Mouse (Mus musculus): ENCODE measurements around the gene Smpd3. TPM values are rescaled to one million over a fixed set of nuclear protein-coding genes. Genes with fewer than 3 reads are reported as not detected.

Gene Smpd3
- polyA plus RNA-seq, 1 experiment = 31.9 TPM

DNA sequence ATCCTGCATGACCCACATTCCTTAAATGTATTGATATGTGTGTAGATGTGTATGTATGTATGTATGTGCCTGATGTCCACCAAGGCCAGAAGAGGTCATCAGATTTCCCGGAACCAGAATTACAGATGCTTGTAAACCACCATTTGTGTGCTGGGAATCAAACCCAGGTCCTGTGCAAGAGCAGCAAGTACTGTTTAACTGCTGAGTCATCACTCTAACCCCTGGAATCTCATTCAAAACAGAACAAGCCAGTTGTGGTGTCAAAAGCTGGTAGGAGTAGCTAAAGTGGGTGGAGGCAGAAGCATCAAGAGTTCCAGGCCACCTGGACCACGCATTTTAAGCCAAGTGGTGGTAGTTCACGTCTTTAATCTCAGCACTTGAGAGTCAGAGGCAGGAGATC, 123.8 kb downstream of the Smpd3 start:
- H3K4me3 ChIP-seq (ENCODE audit: insufficient read depth, low read length) = no peak overlapping the region
- TF ChIP-seq POLR2A (IDR thresholded peaks at IDR 0.05; ENCODE audit: extremely low read depth, insufficient read depth, low read length) = no peak
- no peak for TF ChIP-seq CTCF (IDR thresholded peaks at IDR 0.05; ENCODE audit: extremely low read depth, insufficient read depth, low read length)
- no peak overlapping the region for H3K27ac ChIP-seq (ENCODE audit: insufficient read depth, low read length)
- H3K4me1 ChIP-seq (ENCODE audit: control insufficient read depth, insufficient read depth, low read length) = peaks cover 2% of the 10 kb centered on the region; the same call in 1 of the 2 replicates

DNA sequence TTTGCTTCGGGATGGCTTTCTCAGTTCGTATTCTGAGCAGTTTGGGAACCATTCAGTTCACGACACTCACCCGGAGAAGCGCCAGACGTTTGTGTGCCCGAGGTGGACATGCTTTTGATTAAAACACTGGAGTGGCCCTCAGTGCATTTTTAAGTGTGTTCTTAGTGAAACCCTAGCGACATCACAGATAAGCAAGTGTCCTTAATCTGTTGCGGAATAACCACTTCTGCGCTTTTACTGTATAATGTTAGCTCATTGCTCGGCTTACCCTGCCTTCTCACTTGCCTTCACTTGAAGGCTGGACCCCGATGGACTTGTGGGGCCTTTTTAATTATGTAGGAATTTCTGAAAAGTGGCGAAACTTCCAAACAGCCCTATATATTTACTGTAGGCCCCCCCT, 126.4 kb downstream of the Smpd3 start:
- H3K27ac ChIP-seq (ENCODE audit: insufficient read depth, low read length) = no peak overlapping the region
- H3K4me1 ChIP-seq (ENCODE audit: control insufficient read depth, insufficient read depth, low read length) = peaks cover 2% of the 10 kb centered on the region; the same call in 1 of the 2 replicates
- TF ChIP-seq CTCF (IDR thresholded peaks at IDR 0.05; ENCODE audit: extremely low read depth, insufficient read depth, low read length) (no peak), POLR2A (IDR thresholded peaks at IDR 0.05; ENCODE audit: extremely low read depth, insufficient read depth, low read length) (no peak)
- H3K4me3 ChIP-seq (ENCODE audit: insufficient read depth, low read length) = peak overlapping the region; percentile 73

DNA sequence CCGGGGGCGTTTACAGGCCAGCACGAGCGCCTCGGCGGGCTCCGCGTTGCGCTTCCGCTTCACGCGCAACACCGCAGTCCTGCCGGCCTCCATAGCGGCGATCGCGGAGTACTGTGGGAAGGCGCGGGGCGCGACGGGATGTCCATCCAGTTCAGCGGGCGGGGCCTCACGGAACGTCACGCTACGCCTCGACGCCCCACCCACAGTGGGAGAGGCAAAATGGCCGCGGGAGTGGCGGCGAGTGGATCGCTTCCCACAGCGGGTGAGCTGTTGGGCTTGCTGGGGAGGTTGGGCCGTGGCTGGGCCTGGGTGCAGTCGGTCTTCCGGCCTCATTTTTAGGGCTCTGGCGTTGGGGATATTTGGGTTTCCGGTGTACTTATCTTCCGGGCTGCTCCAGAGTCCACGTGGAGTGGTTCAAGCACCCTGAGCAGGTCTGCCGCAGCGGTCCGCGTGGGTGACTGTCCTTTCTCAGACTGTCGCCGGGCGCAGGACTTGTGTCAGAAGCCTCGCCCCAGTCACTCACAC, 126.9 kb downstream of the Smpd3 start, which contains the start of the genes Slc7a6os and Prmt7:
TSS of gene Slc7a6os (minus strand) at position 115 of the 525 bp plus-strand sequence.
TSS of gene Prmt7 (plus strand) at position 116 of the 525 bp plus-strand sequence.
- Histone ChIP-seq H3K4me3 (ENCODE audit: insufficient read depth, low read length) (peak within 1 kb of the TSS; percentile 73), H3K4me1 (ENCODE audit: control insufficient read depth, insufficient read depth, low read length) (peaks cover 2% of the 10 kb centered on the region; the same call in 1 of the 2 replicates), H3K27ac (ENCODE audit: insufficient read depth, low read length) (peak within 1 kb of the TSS; percentile 17; the same call in 1 of the 2 replicates)
- TF ChIP-seq POLR2A (IDR thresholded peaks at IDR 0.05; ENCODE audit: extremely low read depth, insufficient read depth, low read length) = peak; percentile 91
- no peak for TF ChIP-seq CTCF (IDR thresholded peaks at IDR 0.05; ENCODE audit: extremely low read depth, insufficient read depth, low read length)

DNA sequence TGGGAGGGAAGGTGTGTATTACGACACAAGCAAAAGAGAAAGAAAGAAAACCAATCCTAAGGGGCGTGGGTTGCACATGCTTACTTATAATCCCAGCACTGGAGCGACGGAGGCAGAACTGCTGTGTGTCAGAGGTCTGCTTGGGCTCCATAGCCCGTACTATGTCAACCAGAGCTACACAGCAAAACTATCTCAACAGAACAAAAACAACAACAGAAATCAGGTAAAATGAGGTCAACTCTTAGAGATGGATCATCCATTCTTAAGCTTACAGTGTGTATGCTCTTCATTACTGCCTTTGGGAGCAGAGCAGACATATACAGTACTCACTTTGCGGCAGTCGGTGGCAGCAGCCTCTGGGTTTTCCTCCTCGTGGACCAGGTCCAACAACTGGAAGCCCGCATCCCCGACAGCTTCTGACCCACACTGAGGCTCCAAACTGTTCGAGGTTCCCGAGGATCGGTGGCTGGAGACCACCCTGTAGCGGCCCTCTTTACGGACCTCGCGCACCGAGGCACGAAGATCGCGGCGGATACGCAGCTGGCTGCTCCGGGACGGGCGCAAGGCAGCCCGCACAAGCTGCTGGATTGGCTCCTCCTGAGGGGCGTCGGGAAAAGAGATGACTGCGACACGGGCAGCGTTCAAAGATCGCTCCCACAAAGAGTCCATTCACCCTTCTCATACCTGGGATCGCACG, 127.6 kb downstream of the Smpd3 start:
- Histone ChIP-seq H3K27ac (ENCODE audit: insufficient read depth, low read length) (peak overlapping the region; percentile 17; the same call in 1 of the 2 replicates), H3K4me1 (ENCODE audit: control insufficient read depth, insufficient read depth, low read length) (peaks cover 2% of the 10 kb centered on the region; the same call in 1 of the 2 replicates), H3K4me3 (ENCODE audit: insufficient read depth, low read length) (peak overlapping the region; percentile 73)
- TF ChIP-seq POLR2A (IDR thresholded peaks at IDR 0.05; ENCODE audit: extremely low read depth, insufficient read depth, low read length) = peak; percentile 65; the same call in 1 of the 2 replicates
- no peak for TF ChIP-seq CTCF (IDR thresholded peaks at IDR 0.05; ENCODE audit: extremely low read depth, insufficient read depth, low read length)

Other genes starting within 250 kb of the Smpd3 start
- 0.06 and 0.13 TPM in 2 replicates for gene Esrp2, start 201.0 kb downstream of the Smpd3 start, polyA plus RNA-seq (2012; rRNA removed)
- 19.6 and 19.9 TPM in 2 replicates for gene Pla2g15, start 187.6 kb downstream of the Smpd3 start, polyA plus RNA-seq (2012; rRNA removed)
- 30.4 and 33.3 TPM in 2 replicates for gene Slc7a6, start 169.1 kb downstream of the Smpd3 start, polyA plus RNA-seq (2012; rRNA removed)
- 26.3 and 28.0 TPM in 2 replicates for gene Slc7a6os, start 127.1 kb downstream of the Smpd3 start, polyA plus RNA-seq (2012; rRNA removed)
- 33.9 and 34.4 TPM in 2 replicates for gene Prmt7, start 127.1 kb downstream of the Smpd3 start, polyA plus RNA-seq (2012; rRNA removed)
- gene Zfp90, start 77.3 kb upstream of the Smpd3 start, polyA plus RNA-seq (2012; rRNA removed) = 11.7 TPM in 2 replicates
- gene 6030452D12Rik, start 162.5 kb upstream of the Smpd3 start, polyA plus RNA-seq (2012; rRNA removed) = not detected in 2 replicates
- 0.11 and 0.13 TPM in 2 replicates for gene Cdh3, start 172.9 kb upstream of the Smpd3 start, polyA plus RNA-seq (2012; rRNA removed)
- gene Gm10073, start 235.5 kb upstream of the Smpd3 start, polyA plus RNA-seq (2012; rRNA removed) = 115 and 124 TPM in 2 replicates

Data from cortical plate, adult 2 months (tissue).